Mouse (Mus musculus): ENCODE measurements around the gene Als2cl. TPM values are rescaled to one million over a fixed set of nuclear protein-coding genes. Genes with fewer than 3 reads are reported as not detected.

The Als2cl gene
- total RNA-seq, 2 experiments from 2014 or later, result 16.5 to 32.6 TPM

Small RNAs within 50 kb of the gene (microRNA-seq; reads per million reads assigned to microRNA genes)
- gene Gm24269 (ENCODE audit: borderline number of aligned reads in 2 of 2), result 0 reads per million in 2 experiments

Other genes with a start within 250 kb of the Als2cl start
- 1 to 10 TPM; 8.5 to 9.8 TPM for gene Nbeal2, start 225.7 kb upstream of the Als2cl start, total RNA-seq (2021)
- 10 to 100 TPM; 49.6 to 52.2 TPM for gene Ccdc12, start 223.4 kb upstream of the Als2cl start, total RNA-seq (2021)
- 1 to 10 TPM in 1 of 2 experiments, under 1 TPM in 1; 0.93 to 4.1 TPM for gene Myl3, start 138.0 kb upstream of the Als2cl start, total RNA-seq (2021)
- gene Pth1r, start 132.7 kb upstream of the Als2cl start, total RNA-seq (2021), result 10 to 100 TPM; 11.3 to 34.2 TPM
- gene Prss42, start 81.7 kb upstream of the Als2cl start, total RNA-seq (2021), result not detected
- not detected for gene Prss44, start 65.9 kb upstream of the Als2cl start, total RNA-seq (2021)
- not detected for gene Prss43, start 53.2 kb upstream of the Als2cl start, total RNA-seq (2021)
- gene Prss45, start 45.3 kb upstream of the Als2cl start, total RNA-seq (2021), result not detected
- not detected for gene Prss46, start 35.4 kb upstream of the Als2cl start, total RNA-seq (2021)
- gene Prss50, start 21.9 kb upstream of the Als2cl start, total RNA-seq (2021), result not detected
- gene Tmie, start 243 bp downstream of the Als2cl start, total RNA-seq (2021), result 1 to 10 TPM; 2.1 to 4.7 TPM
- not detected for gene Fam240a, start 37.0 kb downstream of the Als2cl start, total RNA-seq (2021)
- gene Tdgf1, start 66.3 kb downstream of the Als2cl start, total RNA-seq (2021), result not detected
- 10 to 100 TPM in 1 of 2 experiments, 1 to 10 TPM in 1; 4.0 to 10.4 TPM for gene Lrrc2, start 71.7 kb downstream of the Als2cl start, total RNA-seq (2021)
- 1 to 10 TPM; 3.8 to 5.4 TPM for gene Rtp3, start 110.7 kb downstream of the Als2cl start, total RNA-seq (2021)
- 1 to 10 TPM; 1.2 to 1.7 TPM for gene Ltf, start 139.4 kb downstream of the Als2cl start, total RNA-seq (2021)
- 10 to 100 TPM in 1 of 2 experiments, 1 to 10 TPM in 1; 9.3 to 10.2 TPM for gene Ccrl2, start 177.6 kb downstream of the Als2cl start, total RNA-seq (2021)
- 10 to 100 TPM; 48.8 to 58.4 TPM for gene Lrrfip2, start 237.7 kb downstream of the Als2cl start, total RNA-seq (2021)